Mouse (Mus musculus) forebrain, embryonic 14.5 days (tissue): ENCODE measurements around the gene Xpo6. TPM values are rescaled to one million over a fixed set of nuclear protein-coding genes. Genes with fewer than 3 reads are reported as not detected.

Experiments used
- ATAC-seq: fragments of 200-750 bp; cut with Nextera tagmentation; 2 replicates; pipeline ENCODE4 v1.8.0; 2017; ENCODE audit warnings: mild to moderate bottlenecking, moderate library complexity
- DNase-seq: peaks from one replicate; pipeline ENCODE4 v3.0.0-alpha.2; 2015; ENCODE audit warnings: low spot score
- H3K27ac ChIP-seq: fragments of 300-500 bp; sonication (generic); 2 replicates; pipeline ENCODE4 v1.5.1; 2014; ENCODE audit warnings: low read depth, mild to moderate bottlenecking, control low read depth, low read length, moderate library complexity
- H3K27me3 ChIP-seq: fragments of 300-500 bp; sonication (generic); replicated peaks from 2 replicates; pipeline ENCODE4 v1.6.1; 2014; ENCODE audit warnings: low read length, control low read depth, mixed read lengths; ENCODE audit not compliant: control insufficient read depth, insufficient read depth
- H3K36me3 ChIP-seq: fragments of 300-500 bp; sonication (generic); 2 replicates; pipeline ENCODE4 v1.6.1; 2014; ENCODE audit warnings: low read length, control low read depth; ENCODE audit not compliant: control insufficient read depth, insufficient read depth
- H3K4me1 ChIP-seq: fragments of 300-500 bp; sonication (generic); 2 replicates; pipeline ENCODE4 v1.6.1; 2014; ENCODE audit warnings: antibody characterized with exemption, low read length, control low read depth; ENCODE audit not compliant: control insufficient read depth, insufficient read depth
- H3K4me2 ChIP-seq: fragments of 300-500 bp; sonication (generic); 2 replicates; pipeline ENCODE4 v1.6.1; 2014; ENCODE audit warnings: mild to moderate bottlenecking, control low read depth, low read length
- H3K4me3 ChIP-seq: fragments of 300-500 bp; sonication (generic); 2 replicates; pipeline ENCODE4 v1.5.1; 2014; ENCODE audit warnings: low read depth, low read length, control low read depth
- H3K9ac ChIP-seq: fragments of 300-500 bp; sonication (generic); 2 replicates; pipeline ENCODE4 v1.6.1; 2014; ENCODE audit warnings: mild to moderate bottlenecking, low read length, control low read depth, moderate library complexity
- H3K9me3 ChIP-seq: fragments of 300-500 bp; sonication (generic); replicated peaks from 2 replicates; pipeline ENCODE4 v1.6.1; 2016; ENCODE audit warnings: low read length, control low read depth, mixed read lengths; ENCODE audit not compliant: control insufficient read depth
- WGBS: fragments of 180-500 bp; shearing (Covaris S2); extraction: QIAGEN DNeasy Blood & Tissue Kit; methylation state at CpG from one replicate; pipeline ENCODE4 v1.1.7; 2014; 5-methylcytosine and 5-hydroxymethylcytosine counted together
- polyA plus RNA-seq: library from polyadenylated mRNA; unstranded; fragments of >200 nt; fragmentation: Nextera tagmentation; extraction: Ambion mirVana; gene quantifications from 2 replicates; pipeline ENCODE4 v1.2.1, GENCODE M21; 2014

Gene Xpo6
- polyA plus RNA-seq, 1 experiment from 2014 or later = 48.6 TPM

- Histone ChIP-seq H3K9me3 (no peaks in the 10 kb centered on the region), H3K4me1 (no peaks in the 10 kb centered on the region), H3K36me3 (peaks cover 50% of the 10 kb centered on the region), H3K4me3 (no peak overlapping the region), H3K27me3 (no peaks in the 10 kb centered on the region), H3K9ac (no peak overlapping the region), H3K27ac (no peak overlapping the region), H3K4me2 (no peak overlapping the region)
- WGBS = 100% methylated on average over 3 of the region's 3 CpGs
- ATAC-seq = no peak
- DNase-seq = no peak
These were observed 42.1 kb downstream of the Xpo6 start for GRCm38 (mm10) chr7:126158238-126158637.

- Histone ChIP-seq H3K4me3 (no peak overlapping the region), H3K4me2 (no peak overlapping the region), H3K9ac (no peak overlapping the region), H3K4me1 (no peaks in the 10 kb centered on the region), H3K27me3 (no peaks in the 10 kb centered on the region), H3K27ac (no peak overlapping the region), H3K36me3 (peaks cover 69% of the 10 kb centered on the region), H3K9me3 (no peaks in the 10 kb centered on the region)
- ATAC-seq (no peak), DNase-seq (no peak)
- 75% methylated on average over 1 of the region's 1 CpGs for whole genome bisulfite sequencing
These were observed 44.6 kb downstream of the Xpo6 start for GRCm38 (mm10) chr7:126155746-126156145.

GRCm38 (mm10) chr7:126154731-126155130 lies 45.6 kb downstream of the Xpo6 start:
- DNase-seq (no peak), ATAC-seq (no peak)
- H3K4me3 ChIP-seq = no peak overlapping the region
- peaks cover 66% of the 10 kb centered on the region for H3K36me3 ChIP-seq
- no peak overlapping the region for H3K27ac ChIP-seq
- no peaks in the 10 kb centered on the region for H3K4me1 ChIP-seq
- no peaks in the 10 kb centered on the region for H3K9me3 ChIP-seq
- H3K27me3 ChIP-seq = no peaks in the 10 kb centered on the region
- H3K4me2 ChIP-seq = no peak overlapping the region
- no peak overlapping the region for H3K9ac ChIP-seq
- 92% methylated on average over 5 of the region's 5 CpGs for WGBS

- no peak overlapping the region for H3K9ac ChIP-seq
- H3K36me3 ChIP-seq = peaks cover 70% of the 10 kb centered on the region
- no peak for ATAC-seq
- no peak overlapping the region for H3K4me3 ChIP-seq
- WGBS = 93% methylated on average over 4 of the region's 4 CpGs
- no peaks in the 10 kb centered on the region for H3K9me3 ChIP-seq
- no peak overlapping the region for H3K4me2 ChIP-seq
- no peaks in the 10 kb centered on the region for H3K27me3 ChIP-seq
- no peaks in the 10 kb centered on the region for H3K4me1 ChIP-seq
- DNase-seq = no peak
- H3K27ac ChIP-seq = no peak overlapping the region
These were observed 48.0 kb downstream of the Xpo6 start for GRCm38 (mm10) chr7:126152324-126152723.

GRCm38 (mm10) chr7:126146156-126146555 lies 54.1 kb downstream of the Xpo6 start:
- Histone ChIP-seq H3K36me3 (peaks cover 66% of the 10 kb centered on the region), H3K9me3 (no peaks in the 10 kb centered on the region), H3K4me3 (no peak overlapping the region), H3K9ac (no peak overlapping the region), H3K27ac (no peak overlapping the region), H3K27me3 (no peaks in the 10 kb centered on the region), H3K4me1 (no peaks in the 10 kb centered on the region), H3K4me2 (no peak overlapping the region)
- ATAC-seq (no peak), DNase-seq (no peak)
- 54% methylated on average over 1 of the region's 1 CpGs for WGBS

- H3K27me3 ChIP-seq = no peaks in the 10 kb centered on the region
- DNase-seq (no peak), ATAC-seq (no peak)
- H3K9me3 ChIP-seq = no peaks in the 10 kb centered on the region
- H3K36me3 ChIP-seq = peaks cover 74% of the 10 kb centered on the region
- H3K9ac ChIP-seq = no peak overlapping the region
- H3K27ac ChIP-seq = no peak overlapping the region
- H3K4me2 ChIP-seq = no peak overlapping the region
- no peaks in the 10 kb centered on the region for H3K4me1 ChIP-seq
- no peak overlapping the region for H3K4me3 ChIP-seq
- 82% methylated on average over 2 of the region's 2 CpGs for WGBS
These were observed 55.9 kb downstream of the Xpo6 start for GRCm38 (mm10) chr7:126144364-126144763.

GRCm38 (mm10) chr7:126137850-126138249 lies 62.5 kb downstream of the Xpo6 start:
- no peak for ATAC-seq
- WGBS = 95% methylated on average over 5 of the region's 5 CpGs
- peaks cover 44% of the 10 kb centered on the region for H3K36me3 ChIP-seq

GRCm38 (mm10) chr7:126135391-126135790 lies 64.9 kb downstream of the Xpo6 start:
- Histone ChIP-seq H3K9ac (no peak overlapping the region), H3K27me3 (no peaks in the 10 kb centered on the region), H3K27ac (no peak overlapping the region), H3K36me3 (peaks cover 38% of the 10 kb centered on the region), H3K9me3 (no peaks in the 10 kb centered on the region), H3K4me1 (no peaks in the 10 kb centered on the region), H3K4me3 (no peak overlapping the region), H3K4me2 (no peak overlapping the region)
- no peak for ATAC-seq
- no peak for DNase-seq
- WGBS = 92% methylated on average over 2 of the region's 2 CpGs

More at GRCm38 (mm10) chr7:126137850-126138249, 62.5 kb downstream of the Xpo6 start:
- H3K9me3 ChIP-seq = no peaks in the 10 kb centered on the region
- H3K4me1 ChIP-seq = no peaks in the 10 kb centered on the region
- DNase-seq = no peak
- H3K4me2 ChIP-seq = no peak overlapping the region
- H3K27me3 ChIP-seq = no peaks in the 10 kb centered on the region
- H3K4me3 ChIP-seq = no peak overlapping the region
- no peak overlapping the region for H3K9ac ChIP-seq
- no peak overlapping the region for H3K27ac ChIP-seq

GRCm38 (mm10) chr7:126134634-126135321 lies 65.5 kb downstream of the Xpo6 start:
- ATAC-seq = no peak
- peaks cover 38% of the 10 kb centered on the region for H3K36me3 ChIP-seq

More at GRCm38 (mm10) chr7:126134634-126135321, 65.5 kb downstream of the Xpo6 start:
- Histone ChIP-seq H3K27me3 (no peaks in the 10 kb centered on the region), H3K4me1 (no peaks in the 10 kb centered on the region), H3K9me3 (no peaks in the 10 kb centered on the region), H3K4me2 (no peak overlapping the region), H3K4me3 (no peak overlapping the region), H3K9ac (no peak overlapping the region), H3K27ac (no peak overlapping the region)
- DNase-seq = no peak
- WGBS = 90% methylated on average over 4 of the region's 4 CpGs
